Mouse (Mus musculus) kidney, postnatal 14 days (tissue): ENCODE measurements at regions not wholly inside any gene's neighbourhood (a gene's known extent, or its start where the extent isn't known, plus 50 kb on each side); places are given as distances from the start of the nearest gene placed in this dataset.
"Not testable (repeated sequence)": the region's sequence is repeated elsewhere in the genome, so short reads cannot be mapped to it uniquely, and the experiment has no call there.

Experiments used
- DNase-seq: peaks from one replicate; pipeline ENCODE4 v3.0.0; 2022; ENCODE audit warnings: mixed read lengths

DNA sequence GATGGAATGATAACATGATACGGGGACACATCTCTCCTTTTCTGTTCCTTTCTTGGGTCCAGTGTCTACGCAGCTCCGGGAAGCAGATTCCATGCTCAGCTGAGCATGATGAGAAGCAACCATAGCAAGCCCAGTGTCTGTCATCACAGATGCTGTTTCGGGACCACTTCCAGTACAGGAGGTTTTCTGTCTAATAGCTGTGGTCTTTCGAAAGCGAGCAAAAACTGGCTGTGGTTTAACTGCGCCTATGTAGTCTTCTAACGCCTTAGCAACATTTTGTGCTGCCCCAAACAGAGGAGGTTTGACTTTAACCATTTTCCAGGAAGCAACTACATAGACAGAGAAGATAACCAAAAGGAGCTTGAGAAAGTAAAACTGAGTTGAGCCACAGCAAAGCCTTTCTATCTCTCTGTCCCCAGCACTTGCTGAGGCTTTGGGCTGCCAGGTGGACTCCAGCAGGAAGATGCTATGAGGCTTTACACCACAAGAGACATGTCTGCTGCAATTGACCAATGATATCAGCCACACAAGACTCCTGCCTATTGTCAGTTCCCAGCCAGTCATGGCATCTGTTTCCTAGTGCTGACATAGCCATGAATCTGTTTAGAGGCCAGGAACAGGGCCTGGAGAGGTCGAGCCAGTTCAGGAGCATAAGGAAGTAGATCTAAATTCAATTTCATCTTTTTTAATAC, 95.1 kb downstream of the Stard3nl start:
- not testable (repeated sequence) for DNase-seq

DNA sequence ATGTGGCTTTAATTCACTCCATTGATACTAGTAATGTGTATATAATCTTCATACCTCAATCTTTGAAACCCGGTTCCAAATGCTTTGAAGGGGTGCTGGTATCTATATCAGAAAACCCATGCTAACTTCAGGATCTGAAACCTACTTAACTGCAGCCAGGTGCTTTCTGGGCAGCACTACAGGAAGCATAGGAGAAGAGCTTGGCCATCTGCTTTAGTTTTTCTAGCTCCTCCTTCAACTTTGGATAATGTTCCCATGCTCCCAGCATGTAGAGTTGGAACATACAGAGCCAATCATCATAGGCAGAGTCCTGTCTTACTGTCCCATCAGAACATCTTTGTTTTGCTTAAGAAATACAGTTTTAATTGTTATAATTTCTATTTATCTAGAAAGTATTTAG, 99.3 kb downstream of the Stard3nl start:
- no peak for DNase-seq

DNA sequence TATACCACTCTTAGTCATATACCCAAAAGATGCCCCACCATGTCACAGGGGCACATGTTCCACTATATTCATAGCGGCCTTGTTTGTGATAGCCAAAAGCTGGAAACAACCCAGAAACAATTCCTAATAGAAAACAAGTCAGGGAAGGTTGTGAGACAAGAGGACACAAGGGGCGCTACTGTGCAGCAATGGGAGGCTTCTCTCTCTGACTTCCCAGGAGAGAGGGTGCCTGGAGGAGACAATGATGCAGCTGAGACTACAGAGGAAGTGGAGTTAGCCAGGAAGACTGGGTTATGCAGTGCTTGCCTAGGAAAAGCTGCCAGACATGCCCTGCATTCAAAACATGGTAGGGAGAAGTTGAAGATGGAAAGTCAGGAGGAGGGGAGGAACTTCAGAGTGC, 102.6 kb downstream of the Stard3nl start:
- DNase-seq: no peak

DNA sequence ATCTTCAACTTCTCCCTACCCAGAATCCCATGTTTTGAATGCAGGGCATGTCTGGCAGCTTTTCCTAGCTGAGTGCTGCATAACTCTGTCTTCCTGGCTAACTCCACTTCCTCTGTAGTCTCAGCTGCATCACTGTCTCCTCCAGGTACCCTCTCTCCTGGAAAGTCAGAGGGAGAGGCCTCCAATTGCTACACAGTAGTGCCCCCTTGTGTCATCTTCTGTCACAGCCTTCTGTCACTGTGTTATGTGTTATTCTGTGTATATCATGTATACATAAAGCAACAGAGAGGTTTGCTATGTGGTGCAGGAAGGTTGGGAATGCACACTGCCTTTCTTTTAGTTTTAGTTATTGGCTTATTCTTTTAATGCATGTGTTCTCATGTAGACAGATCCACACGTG, 112.4 kb downstream of the Stard3nl start:
- DNase-seq: no peak

GRCm38 (mm10) chr13:19272548-19273295, 122.9 kb downstream of the Stard3nl start:
- not testable (repeated sequence) for DNase-seq

DNA sequence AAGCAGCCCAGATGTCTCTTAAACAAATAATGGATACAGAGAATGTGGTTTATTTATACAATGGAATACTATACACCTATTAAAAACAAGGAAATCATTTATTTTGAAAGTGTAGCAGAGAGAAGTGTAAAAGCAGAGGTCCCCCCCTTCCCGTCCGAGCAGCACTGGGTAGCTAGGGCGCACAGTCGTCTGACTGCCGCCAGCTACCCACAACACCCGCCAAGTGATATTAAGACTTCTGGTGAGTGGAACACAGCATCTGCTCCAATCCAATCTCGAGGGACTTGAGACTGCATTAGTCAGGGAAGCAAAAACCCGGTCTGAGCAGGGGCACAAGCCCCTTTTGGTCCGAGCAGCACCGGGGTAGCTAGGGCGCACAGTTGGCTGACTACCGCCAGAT, 130.6 kb downstream of the Stard3nl start:
- DNase-seq: not testable (repeated sequence)

DNA sequence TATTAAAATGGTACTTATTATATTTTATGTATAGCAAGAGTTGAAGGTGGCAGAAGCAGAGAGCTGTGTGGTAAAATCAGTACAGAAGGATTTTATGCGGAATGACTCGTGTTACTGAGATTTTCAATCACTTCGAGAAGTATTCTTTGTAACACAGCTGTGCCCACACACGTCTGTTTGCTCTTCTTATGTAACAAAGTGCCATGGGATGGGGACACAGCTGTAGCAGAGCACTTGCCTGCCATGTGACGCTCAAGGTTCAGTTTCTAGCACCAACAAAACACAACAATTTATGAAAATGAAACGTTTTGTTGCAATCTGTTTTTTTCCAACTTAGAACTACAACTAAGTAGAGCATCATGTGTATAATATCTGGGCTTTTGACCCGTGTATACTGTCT, 149.0 kb downstream of the Stard3nl start:
- DNase-seq: not testable (repeated sequence)

- DNase-seq: not testable (repeated sequence)
Observed at GRCm38 (mm10) chr13:19242580-19242979, 153.0 kb downstream of the Stard3nl start.

GRCm38 (mm10) chr13:19236340-19236739, 159.3 kb downstream of the Stard3nl start:
- peak; percentile 12 for DNase-seq

DNA sequence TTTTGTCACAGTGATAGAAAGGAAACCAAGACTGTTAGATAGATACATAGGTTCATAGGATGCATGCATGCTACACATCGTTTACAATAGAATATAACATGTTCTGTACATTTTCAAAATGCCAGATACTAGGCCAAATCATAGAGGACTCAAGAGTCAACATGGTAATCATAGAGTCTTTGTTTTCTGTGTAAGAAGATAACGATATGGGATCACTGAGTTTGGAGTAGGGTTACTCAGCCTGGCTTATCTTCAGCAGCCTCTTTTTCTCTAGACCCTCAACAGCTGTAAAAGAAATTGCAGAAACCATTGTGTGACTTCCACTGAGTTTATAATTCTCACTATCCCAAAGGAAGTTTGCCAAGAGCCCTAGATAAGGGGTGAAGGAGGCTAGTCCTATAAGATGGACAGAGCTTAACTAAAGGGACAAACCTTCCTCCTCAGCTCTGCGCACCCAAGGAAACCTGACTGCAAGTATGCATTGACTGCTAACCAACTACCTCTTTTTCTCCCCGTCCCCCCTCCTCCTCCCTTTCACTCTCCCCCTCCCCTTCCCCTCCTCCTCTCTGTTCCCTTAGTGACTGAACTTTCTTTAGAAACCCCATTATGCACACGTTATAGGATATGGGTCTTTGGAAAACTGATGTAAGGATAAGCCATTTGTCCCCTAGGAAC, 160.8 kb downstream of the Stard3nl start:
- DNase-seq: no peak

GRCm38 (mm10) chr13:19220004-19220403, 175.6 kb downstream of the Stard3nl start:
- not testable (repeated sequence) for DNase-seq

DNA sequence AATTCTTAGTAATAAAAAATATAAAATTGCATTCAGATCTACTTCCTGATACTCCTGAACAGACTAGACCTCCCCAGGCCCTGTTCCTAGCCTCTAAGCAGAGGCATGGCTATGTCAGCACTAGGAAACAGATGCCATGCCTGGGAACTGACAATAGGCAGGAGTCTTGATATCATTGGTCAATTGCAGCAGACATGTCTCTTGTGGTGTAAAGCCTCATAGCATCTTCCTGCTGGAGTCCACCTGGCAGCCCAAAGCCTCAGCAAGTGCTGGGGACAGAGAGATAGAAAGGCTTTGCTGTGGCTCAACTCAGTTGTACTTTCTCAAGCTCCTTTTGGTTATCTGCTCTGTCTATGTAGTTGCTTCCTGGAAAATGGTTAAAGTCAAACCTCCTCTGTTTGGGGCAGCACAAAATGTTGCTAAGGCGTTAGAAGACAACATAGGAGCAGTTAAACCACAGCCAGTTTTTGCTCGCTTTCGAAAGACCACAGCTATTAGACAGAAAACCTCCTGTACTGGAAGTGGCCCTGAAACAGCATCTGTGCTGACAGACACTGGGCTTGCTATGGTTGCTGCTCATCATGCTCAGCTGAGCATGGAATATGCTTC, 176.1 kb downstream of the Stard3nl start:
- not testable (repeated sequence) for DNase-seq

DNA sequence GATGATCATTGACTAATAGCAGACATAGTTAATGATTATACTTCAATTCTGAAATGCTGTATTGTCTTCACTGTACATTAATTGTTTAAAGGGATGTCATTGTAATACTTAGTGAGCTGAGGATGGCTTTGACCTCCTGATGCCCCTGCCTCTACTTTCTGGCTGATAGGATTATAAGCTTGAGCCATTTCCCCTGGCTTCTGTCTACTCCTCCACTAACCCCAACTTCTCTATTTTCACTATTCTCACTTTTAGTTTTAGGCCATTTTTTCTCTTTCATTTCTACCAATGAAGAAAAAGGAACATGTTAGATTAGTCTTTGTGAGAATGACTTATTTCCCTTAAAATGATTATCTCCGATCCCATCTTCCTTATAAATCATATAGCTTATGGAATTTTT, 190.9 kb downstream of the Stard3nl start:
- DNase-seq: no peak

GRCm38 (mm10) chr13:19202320-19202719, 193.3 kb downstream of the Stard3nl start:
- not testable (repeated sequence) for DNase-seq
